ENCODE assay signal across 8 mouse cellular contexts in the genomic region with DNA sequence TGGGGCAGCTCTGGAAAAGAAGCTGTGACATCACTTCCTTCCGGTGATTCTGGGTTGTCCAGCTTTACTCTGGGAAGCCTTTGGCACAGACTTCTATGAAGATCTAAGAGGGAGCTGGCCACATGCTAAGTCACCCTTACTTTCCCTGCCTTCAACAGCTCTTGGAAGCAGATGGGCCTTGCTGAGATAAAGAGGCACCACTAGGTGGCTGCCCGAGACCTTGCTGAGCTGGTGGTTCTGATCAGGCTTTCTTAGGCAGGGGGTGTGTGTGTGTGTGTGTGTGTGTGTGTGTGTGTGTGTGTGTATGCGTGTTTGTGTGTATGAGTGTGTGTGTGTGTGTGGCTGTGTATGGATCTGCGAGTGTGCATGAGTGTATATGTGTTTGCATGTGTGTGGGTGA. TPM values are rescaled to one million over a fixed set of nuclear protein-coding genes. Genes with fewer than 3 reads are reported as not detected.
DNase-seq lines count a peak whose midpoint lies in the region; ATAC-seq and TF ChIP-seq lines count a peak whose summit lies in the region.

No protein-coding gene starts in this region.

- H3K4me3 ChIP-seq in bone marrow, adult 2 months (replicated peaks; ENCODE audit: control insufficient read depth, low read depth, low read length): no peak overlapping the region
- no peak overlapping the region for H3K4me3 ChIP-seq in intestine, postnatal 0 days (ENCODE audit: low read depth, low read length)
- no peak overlapping the region for H3K4me3 ChIP-seq in limb, embryonic 11.5 days (ENCODE audit: low read depth, low read length)
- H3K4me3 ChIP-seq in midbrain, embryonic 15.5 days: no peak overlapping the region

- no peak for TF ChIP-seq POLR2A in bone marrow, adult 2 months (IDR thresholded peaks at IDR 0.05; ENCODE audit: borderline replicate concordance, control insufficient read depth, low read depth, low read length)

- ATAC-seq in cerebellum, adult (ENCODE audit: insufficient number of reproducible peaks, low FRiP score, low TSS enrichment): no peak
- peak; percentile 26; the same call in 1 of the 2 replicates for ATAC-seq in intestine, postnatal 0 days
- ATAC-seq in limb, embryonic 11.5 days (ENCODE audit: insufficient number of reproducible peaks, low FRiP score, low TSS enrichment, low read depth): no peak
- ATAC-seq in midbrain, embryonic 15.5 days (replicated peaks): peak; percentile 85

- H3K9ac ChIP-seq in intestine, postnatal 0 days (ENCODE audit: low read depth, low read length): no peak overlapping the region
- H3K9ac ChIP-seq in limb, embryonic 11.5 days (ENCODE audit: low read length): no peak overlapping the region
- no peak overlapping the region for H3K9ac ChIP-seq in midbrain, embryonic 15.5 days

- H3K9me3 ChIP-seq in intestine, postnatal 0 days (ENCODE audit: control insufficient read depth): no peaks in the 10 kb centered on the region
- no peaks in the 10 kb centered on the region for H3K9me3 ChIP-seq in limb, embryonic 11.5 days (ENCODE audit: control insufficient read depth, low read length)
- no peaks in the 10 kb centered on the region for H3K9me3 ChIP-seq in midbrain, embryonic 15.5 days

- no peak overlapping the region for H3K27ac ChIP-seq in bone marrow, adult 2 months (ENCODE audit: control insufficient read depth, insufficient read depth, low read depth, low read length, poor library complexity)
- H3K27ac ChIP-seq in intestine, postnatal 0 days (ENCODE audit: low read depth, low read length): no peak overlapping the region
- H3K27ac ChIP-seq in limb, embryonic 11.5 days (replicated peaks; ENCODE audit: low read depth, low read length): no peak overlapping the region
- no peak overlapping the region for H3K27ac ChIP-seq in midbrain, embryonic 15.5 days

- H3K4me2 ChIP-seq in intestine, postnatal 0 days (replicated peaks; ENCODE audit: low read depth): no peak overlapping the region
- no peak overlapping the region for H3K4me2 ChIP-seq in limb, embryonic 11.5 days (ENCODE audit: low read depth, severe bottlenecking)
- H3K4me2 ChIP-seq in midbrain, embryonic 15.5 days: no peak overlapping the region

- no peaks in the 10 kb centered on the region for H3K27me3 ChIP-seq in intestine, postnatal 0 days (replicated peaks; ENCODE audit: control insufficient read depth, insufficient read depth, low read length)
- H3K27me3 ChIP-seq in limb, embryonic 11.5 days (ENCODE audit: control insufficient read depth, insufficient read depth, low read length): no peaks in the 10 kb centered on the region
- 0 out of 2 replicates have a peak, but pooled peaks cover 3% of the 10 kb centered on the region for H3K27me3 ChIP-seq in midbrain, embryonic 15.5 days (replicated peaks)

- peak; percentile 13 for DNase-seq in cerebellum, adult 11-12 months
- peak; percentile 59 for DNase-seq in forelimb bud, embryonic 11.5 days (ENCODE audit: low read depth, low spot score)
- peak; percentile 61 for DNase-seq in limb, embryonic 11.5 days (ENCODE audit: low spot score)
- DNase-seq in thymus, postnatal 0 days (ENCODE audit: low spot score): peak; percentile 63

- H3K36me3 ChIP-seq in intestine, postnatal 0 days (ENCODE audit: control insufficient read depth, insufficient read depth): no peaks in the 10 kb centered on the region
- H3K36me3 ChIP-seq in limb, embryonic 11.5 days (ENCODE audit: control insufficient read depth, insufficient read depth, low read length): no peaks in the 10 kb centered on the region
- no peaks in the 10 kb centered on the region for H3K36me3 ChIP-seq in midbrain, embryonic 15.5 days (replicated peaks)

- 46% methylated on average over 4 of the region's 4 CpGs for WGBS in bone marrow, adult 2 months
- WGBS in intestine, postnatal 0 days: 26% methylated on average over 4 of the region's 4 CpGs
- 32% methylated on average over 4 of the region's 4 CpGs for WGBS in limb, embryonic 11.5 days
- 24% methylated on average over 4 of the region's 4 CpGs for WGBS in midbrain, embryonic 15.5 days

- TF ChIP-seq CTCF in bone marrow, adult 2 months (IDR thresholded peaks at IDR 0.05; ENCODE audit: control insufficient read depth, insufficient read depth, low read length): peak; percentile 40; the same call in 1 of the 2 replicates
- peak; percentile 96 for TF ChIP-seq CTCF in intestine, postnatal 0 days (IDR thresholded peaks at IDR 0.05; ENCODE audit: low read depth)

- no peaks in the 10 kb centered on the region for H3K4me1 ChIP-seq in bone marrow, adult 2 months (ENCODE audit: control insufficient read depth, insufficient read depth, low read length)
- H3K4me1 ChIP-seq in intestine, postnatal 0 days (replicated peaks; ENCODE audit: control insufficient read depth, insufficient read depth, low read length): no peaks in the 10 kb centered on the region
- peaks cover 14% of the 10 kb centered on the region for H3K4me1 ChIP-seq in limb, embryonic 11.5 days (ENCODE audit: control insufficient read depth, insufficient read depth, low read length)
- H3K4me1 ChIP-seq in midbrain, embryonic 15.5 days: peaks cover 21% of the 10 kb centered on the region

RNA-seq across cellular contexts. Expression of gene Hhat, which starts 13.4 kb away (rescaled TPM):
- 0.43 and 1.4 TPM in 2 replicates for polyA plus RNA-seq in bone marrow, adult 2 months (2011; ENCODE audit: insufficient read depth, insufficient read length, low replicate concordance, missing spikeins)
- polyA plus RNA-seq in intestine, postnatal 0 days (2015; fragmentation: Nextera tagmentation; extraction: Ambion mirVana): 4.5 and 4.8 TPM in 2 replicates
- 12.3 and 16.6 TPM in 2 replicates for polyA plus RNA-seq in limb, embryonic 11.5 days (2014; fragmentation: Nextera tagmentation; extraction: Ambion mirVana)
- 3.4 and 3.9 TPM in 2 replicates for polyA plus RNA-seq in midbrain, embryonic 15.5 days (2015; fragmentation: Nextera tagmentation; extraction: Ambion mirVana)
- 3.6 and 3.7 TPM in 2 replicates for polyA plus RNA-seq in thymus, postnatal 0 days (2015; fragmentation: Nextera tagmentation; extraction: Ambion mirVana)

Comparison
In these comparisons a context has a peak if more than half of its experiments do, and no peak if none do; other contexts are left out.
1. DNase-seq: peak in every context shown above with its lines; median percentile 63 in thymus, postnatal 0 days; 61 in limb, embryonic 11.5 days; 59 in forelimb bud, embryonic 11.5 days; 13 in cerebellum, adult 11-12 months.
2. ATAC-seq: peak in intestine, postnatal 0 days (single experiment) and midbrain, embryonic 15.5 days (single experiment); none in cerebellum, adult (single experiment) and limb, embryonic 11.5 days (single experiment).